Mouse (Mus musculus) spleen, postnatal 14 days (tissue): Measurements from ENCODE around the gene Xpr1.

ENCODE experiments used
- DNase-seq, 2 experiments: peaks; one replicate each; pipeline ENCODE4 v3.0.0; 2021 to 2022; ENCODE audit warnings: low spot score in 2 of 2

Gene Xpr1

DNA sequence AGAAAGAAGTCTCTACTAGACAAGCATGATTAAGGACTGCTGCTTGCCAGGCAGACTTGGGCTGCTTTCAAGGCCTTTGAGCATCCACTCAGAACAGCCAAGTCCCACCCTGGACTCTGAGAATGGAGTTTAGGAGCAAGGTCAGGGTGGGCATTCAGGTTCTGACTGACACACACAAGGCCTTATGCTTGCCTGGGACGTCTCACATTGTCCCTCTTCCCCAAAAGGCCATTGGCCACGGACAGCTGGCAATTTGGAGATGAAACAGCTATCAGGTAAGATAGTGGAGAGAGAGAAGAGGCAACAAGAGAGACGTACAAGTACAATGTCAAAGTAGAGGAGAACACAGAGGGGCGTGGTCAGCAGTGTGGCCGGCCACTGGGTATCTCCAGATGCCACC lies 165.6 kb downstream of the Xpr1 start:
- peak in 1 of 2 experiments; percentile 1 for DNase-seq

DNA sequence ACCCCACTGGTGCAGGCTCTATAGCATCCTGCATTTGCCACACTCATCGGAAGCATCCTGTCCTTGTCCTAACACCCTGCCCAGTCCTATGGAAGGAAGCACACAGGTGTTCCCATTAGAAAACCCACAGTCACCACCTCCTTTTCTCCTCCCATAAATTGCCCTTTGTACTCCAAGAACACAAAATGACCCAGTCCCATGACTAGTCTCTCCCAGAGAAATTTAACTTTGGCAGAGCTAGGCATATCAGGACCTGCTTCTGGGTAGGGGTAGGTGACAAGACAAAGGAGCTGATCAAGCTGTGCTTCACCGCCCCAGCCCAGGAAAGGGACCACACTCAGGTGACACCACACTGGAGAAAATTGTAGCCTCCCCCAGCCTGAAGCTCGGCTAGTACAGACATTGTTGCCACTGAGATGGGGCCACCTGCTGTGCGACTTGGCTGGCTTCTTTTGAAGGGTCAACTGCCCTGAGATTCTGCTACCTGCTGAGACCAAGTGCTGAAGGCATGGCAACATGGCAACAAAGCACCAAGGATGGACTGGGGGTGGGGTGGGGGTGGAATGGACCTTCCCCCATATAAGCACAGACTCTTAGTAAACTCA lies 166.6 kb downstream of the Xpr1 start:
- DNase-seq: no peak

DNA sequence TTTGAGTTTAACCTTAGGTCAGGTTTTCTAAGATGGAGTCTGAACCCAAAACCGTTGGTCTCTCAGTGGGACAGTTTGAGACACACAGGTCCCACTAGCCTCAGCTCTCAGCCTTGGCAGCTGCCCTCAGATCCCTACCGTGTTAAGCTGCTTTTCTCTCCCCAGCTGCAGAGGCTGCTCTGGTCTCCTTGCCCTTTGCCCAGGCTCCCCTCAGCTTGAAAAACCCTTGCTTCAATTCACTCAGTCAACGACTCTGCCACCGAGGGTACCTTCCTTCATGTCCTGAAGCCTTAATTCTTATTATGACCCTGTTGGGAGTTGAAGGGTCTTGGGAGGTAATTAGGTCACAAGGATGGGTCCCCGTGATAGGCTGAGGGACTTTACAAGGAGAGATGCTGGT lies 167.3 kb downstream of the Xpr1 start:
- DNase-seq: no peak

DNA sequence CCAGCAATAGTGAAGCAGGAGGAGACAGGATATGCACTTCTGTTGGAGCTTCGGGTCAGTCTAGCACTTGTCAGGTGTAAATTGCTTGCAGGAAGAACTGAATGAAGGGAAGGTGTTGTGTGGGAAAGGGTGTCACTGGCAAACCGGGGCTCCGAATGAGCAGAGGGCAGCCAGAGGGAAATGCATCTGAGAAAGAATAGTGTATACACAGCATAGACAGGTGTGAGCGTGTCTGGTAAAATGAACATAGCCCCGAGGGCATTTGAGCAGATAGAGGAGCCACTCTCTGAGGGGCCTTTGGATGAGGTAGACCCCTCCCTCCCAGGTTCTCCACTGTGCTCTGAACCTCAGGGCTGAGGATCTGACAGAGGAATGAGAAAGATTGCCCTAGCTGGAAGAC lies 169.2 kb downstream of the Xpr1 start:
- DNase-seq: peak in 1 of 2 experiments; percentile 1

DNA sequence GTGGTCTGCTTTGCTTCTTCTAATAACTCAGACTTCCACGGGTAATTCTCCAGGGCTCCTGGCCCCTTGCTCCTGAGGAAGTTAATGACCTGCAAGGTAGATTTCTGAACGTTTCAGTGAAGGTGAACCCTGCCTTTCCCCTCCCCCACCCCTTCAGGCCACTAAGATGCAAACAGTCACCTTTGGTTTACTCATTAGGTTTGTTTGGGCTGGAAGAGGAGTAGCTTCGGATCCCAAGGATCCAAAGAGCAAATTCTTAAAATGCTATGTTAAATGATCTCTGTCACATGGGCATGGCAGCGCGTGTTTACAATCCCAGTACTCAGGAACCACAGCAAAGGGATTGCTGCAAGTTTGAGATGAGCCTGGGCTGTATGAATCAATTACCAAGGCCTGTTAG lies 169.8 kb downstream of the Xpr1 start:
- no peak for DNase-seq

DNA sequence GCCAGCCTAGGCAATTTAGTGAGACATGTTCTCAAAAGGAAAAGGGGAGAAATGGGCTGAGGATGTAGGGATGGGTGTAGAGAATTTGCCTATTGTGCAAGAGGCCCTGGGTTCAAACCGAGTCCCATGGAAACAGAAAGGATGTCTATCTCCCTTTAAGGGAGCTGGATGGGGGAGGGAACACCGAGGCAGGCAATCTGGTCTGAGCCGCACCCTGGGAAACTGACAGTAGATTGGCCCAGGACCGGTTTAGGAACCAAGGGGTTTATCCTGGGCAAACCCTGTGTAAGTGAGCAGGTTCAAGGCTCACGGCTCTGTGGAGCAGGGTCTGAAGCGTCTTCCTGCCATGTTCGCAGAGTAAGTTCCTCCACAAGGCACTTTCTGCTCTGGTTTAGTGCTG lies 171.7 kb downstream of the Xpr1 start:
- no peak for DNase-seq

DNA sequence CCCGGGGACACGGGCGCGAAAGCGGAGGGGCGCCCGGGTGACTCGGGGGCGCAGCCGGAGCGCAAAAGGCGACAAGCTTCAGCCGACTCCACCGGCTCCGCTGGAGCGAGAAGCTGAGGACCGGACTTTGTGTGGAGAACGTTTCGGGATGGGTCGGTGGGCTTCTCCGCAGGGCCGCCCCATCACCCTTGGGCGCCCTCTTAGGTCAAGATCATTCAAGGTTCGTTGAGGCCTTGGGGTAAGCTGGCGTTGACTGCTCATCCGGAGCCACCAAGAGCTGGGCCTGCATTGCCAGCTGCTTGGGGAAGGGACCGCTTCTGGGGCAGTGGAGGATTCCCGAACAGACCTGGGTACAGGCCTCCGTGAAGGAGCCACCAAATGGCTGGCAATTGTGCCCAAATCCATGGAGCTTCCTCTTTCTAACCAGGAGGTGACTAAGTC lies 172.4 kb downstream of the Xpr1 start:
- DNase-seq: peak in 1 of 2 experiments; percentile 6

DNA sequence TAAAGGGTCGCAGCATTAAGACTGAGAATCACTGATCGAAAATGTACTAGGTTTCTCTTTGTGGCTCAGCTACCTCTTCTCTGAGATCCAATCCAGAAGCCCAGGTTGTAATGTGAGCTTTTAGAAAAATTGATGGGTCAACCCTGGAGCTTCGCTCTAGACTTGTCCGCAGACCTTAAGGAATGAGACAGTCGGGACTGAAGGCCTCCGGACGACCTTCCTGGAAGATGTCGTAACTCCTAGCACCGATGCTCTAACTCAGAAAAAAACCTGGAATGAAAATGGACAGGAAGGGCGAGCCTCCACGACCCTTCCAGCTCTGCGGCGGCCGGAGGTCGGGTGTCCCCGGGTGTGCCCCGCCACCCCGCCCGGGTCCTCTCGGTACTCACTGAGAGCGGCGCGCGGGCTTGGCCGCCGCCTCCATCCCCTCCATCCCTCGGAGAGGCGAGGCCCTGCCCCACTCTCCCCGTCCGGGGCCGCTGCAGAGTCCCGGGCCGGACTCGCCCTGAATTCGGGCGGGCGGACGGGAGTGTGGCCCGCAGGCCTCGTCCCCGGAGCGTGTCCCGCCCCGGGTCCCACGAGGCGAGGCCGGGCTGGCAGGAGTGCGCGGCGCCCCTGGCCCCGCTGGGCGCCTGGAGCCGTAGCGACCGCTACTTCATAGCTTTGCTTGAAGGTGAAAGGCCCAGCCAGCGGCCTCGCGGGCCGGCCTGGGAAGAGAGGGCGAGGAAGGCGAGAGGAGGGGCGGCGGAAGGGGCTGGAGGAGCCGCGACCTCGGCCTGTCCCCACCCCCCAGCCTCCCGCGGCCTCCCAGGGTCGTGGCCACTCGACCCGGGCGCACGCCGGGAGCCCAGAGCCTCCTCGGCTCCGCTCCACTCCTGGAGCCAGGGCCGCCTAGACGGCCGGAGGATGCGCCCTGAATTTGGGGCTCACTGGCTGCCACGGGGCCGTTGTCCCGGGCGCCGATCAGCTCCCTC lies 173.1 kb downstream of the Xpr1 start, which contains the start of gene BC034090:
Gene BC034090 (minus strand): TSS at position 648 of the 974 bp plus-strand sequence.
- DNase-seq: peak in 1 of 2 experiments; percentile 6

DNA sequence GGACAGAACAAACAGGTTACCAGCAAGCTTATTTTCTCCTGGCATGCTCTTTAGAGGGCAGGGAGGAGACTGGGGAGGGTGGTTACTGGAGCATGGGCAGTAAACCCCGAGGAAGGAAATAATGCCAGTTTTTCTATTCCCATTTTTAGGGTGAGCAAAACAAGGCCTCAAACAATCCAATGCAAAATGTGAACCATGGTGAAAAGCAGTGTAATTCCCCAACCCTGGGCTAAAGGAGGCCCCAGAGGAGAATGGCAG lies 174.8 kb downstream of the Xpr1 start:
- no peak for DNase-seq

DNA sequence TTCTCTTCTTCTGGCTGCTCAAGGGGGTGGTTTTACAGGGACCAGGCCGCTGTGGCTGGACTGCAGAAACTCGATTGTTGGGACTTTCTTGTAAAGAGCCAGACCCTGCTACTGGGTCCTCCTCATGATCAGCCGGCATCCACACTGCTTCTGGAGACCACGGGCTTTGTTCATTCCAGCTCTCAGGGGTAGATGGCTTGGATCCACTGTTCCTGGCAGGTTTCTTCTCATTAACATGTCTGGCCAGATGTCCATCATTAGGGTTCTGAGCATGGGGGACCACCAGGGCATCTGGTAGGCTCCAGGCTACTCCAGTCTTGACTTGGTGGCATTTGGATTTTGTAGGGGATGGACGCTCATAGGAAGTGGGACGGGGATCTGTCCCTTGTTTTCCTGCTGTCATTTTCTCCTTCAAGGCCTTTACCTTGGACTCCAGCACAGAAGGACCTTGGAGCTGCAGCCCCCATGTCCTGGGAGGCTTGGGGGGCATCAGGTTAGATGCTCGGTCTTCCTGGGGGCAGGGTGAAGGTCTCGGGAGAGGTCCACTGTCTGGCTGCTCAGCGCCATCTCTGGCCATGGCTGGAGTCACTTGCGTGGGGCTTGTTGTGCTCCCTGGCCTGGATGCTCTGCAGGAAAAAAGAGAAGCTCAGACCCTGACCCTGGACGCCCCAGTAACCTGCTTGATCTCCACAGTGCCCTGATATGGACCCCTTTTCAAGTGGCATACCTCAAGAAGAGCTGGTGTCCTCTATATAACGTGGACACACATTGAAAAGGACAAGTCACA lies 175.3 kb downstream of the Xpr1 start:
- no peak for DNase-seq

DNA sequence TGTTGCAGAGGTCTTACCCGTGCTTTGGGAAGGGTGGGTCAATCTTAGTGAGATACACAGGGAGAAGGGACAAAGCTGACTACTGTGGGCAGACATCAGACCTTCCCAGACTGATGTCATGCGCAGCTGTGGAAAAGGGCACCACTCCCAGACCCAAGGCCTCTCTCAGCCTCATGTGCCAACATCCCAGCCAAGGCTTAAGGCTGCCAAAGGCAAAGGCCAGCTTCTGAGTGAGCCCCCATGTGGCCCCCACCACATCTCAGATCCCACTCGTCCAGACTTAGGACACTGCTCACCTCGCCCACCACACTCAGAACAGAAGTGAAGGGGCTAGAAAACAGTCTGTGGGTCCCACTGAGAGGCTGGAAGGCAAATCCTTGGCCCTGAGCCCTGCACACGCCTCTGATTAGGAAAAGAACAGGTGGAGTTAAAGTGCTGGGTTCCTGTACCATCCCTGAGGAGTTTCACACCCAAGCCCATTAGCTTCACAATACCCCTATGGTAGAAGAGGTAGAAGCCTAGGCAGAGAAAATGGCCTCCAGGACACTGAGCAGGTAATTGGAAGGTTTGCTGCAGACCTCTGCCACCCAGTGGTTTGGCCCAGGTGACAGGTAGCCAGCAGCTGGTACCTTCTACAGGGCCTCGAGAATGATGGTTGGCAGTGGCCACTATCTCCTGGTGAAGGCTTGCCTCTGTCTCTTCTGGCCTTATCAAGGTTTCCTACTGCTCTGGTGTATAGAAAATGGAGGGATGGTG lies 177.1 kb downstream of the Xpr1 start:
- DNase-seq: no peak

DNA sequence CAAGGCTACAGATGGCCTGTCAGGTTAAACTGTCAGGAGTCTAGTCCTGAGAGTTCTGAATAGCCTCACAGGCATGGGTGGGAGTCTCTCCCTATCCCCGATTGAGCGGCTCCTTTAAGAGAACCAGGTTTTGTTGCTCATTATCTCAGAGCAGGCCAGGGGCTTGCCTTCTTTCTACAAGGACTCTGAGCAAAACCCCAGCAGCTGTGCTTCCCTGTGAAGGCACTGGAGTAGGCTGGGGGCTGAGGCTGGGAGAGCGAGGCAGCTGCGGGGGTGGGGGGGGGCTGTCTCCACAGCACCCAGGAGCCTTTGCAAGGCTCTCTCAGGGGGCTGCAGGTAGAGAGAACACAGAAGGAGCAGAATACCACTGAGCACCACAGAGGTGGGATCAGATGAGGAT lies 178.0 kb downstream of the Xpr1 start:
- DNase-seq: no peak

DNA sequence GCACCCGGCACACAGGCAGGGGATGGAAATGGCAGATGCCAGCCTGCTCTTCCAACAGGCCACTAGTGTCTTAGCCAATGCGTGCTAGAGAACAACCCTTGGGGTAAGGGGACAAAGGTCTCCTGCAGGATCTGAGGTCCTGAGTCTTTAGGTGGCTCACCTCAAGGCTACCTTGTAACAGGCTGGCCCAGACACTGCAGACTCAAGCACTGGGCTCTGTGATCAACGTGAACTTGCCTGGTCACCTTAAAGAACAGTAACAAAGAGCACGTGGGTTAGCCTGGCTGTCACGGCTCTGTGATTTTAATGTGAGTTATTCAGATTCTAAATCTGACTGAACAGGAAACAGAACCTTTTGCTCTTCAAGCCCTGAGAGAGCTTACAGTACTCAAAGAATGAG lies 179.1 kb downstream of the Xpr1 start:
- DNase-seq: no peak

DNA sequence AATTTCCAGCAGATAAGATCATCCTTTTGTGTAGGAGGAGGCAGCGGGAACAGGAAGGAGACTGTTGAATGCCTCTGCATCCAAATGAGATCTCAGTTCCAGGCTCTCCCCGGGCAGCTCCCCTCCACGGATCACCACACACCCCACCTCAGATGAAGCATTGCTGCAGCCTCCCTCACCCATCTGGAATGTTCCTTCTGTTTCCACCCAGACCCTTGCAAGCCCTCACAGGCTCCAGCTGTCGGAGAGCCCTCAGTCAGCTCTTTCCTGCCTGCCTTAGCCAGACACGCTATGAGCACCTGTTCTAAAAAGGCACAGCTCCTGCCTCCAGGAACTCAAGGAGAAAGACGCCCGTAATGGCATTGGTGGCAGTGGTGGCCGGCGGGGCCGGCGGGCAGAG lies 179.8 kb downstream of the Xpr1 start:
- no peak for DNase-seq

DNA sequence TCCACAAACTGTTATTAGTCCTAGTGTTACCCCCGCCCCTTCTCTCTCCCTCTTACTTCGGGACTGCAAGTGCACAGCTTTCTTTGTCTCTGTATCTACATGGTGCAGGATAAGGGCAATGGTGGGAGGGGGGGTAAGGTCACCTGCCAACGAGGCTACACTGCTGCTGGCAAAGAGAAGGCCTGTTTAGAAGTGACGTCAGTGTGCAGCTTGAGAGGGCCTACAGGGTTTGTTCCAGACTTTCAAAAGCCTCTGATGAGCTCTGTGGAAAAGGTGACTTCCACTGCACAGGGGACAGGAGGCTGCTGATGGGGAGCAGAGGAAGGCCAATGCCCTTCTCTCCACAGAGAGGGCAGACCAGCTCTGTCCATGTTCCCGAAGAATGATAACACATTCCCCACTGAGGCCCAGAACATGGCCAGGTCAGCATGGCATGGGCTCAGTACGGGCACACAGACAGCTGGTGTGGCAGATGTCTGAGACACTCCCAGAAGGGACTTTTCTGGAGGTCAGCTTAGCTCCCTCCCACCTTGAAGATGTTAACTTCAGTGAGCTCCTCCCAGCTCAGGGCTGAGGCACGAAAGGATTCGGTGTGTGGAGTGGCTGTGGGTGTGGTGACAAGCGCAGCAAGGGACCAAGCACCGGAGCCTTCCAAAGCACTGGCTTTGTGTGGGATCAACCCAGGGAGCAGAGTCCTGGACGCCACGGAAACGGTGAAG lies 180.8 kb downstream of the Xpr1 start:
- no peak for DNase-seq

DNA sequence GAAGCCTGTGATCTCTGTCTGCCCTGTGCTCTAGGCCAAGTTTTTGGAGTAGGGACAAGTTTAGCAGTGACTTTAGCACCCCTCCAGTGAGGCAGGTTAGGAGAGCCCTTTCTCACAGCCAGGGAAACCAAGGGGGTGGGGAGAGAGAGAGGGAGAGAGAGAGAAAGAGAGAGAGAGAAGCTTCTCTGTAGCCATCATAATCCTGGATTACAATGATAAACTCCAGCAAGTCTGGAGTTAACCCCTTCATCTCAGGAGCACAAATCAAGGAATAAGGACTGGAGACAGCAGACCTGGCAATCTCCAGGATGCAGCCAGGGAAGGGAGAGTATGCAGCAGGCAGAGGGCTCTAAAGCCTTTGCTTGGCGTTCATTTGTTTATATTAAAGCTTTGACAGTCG lies 181.6 kb downstream of the Xpr1 start:
- DNase-seq: no peak

DNA sequence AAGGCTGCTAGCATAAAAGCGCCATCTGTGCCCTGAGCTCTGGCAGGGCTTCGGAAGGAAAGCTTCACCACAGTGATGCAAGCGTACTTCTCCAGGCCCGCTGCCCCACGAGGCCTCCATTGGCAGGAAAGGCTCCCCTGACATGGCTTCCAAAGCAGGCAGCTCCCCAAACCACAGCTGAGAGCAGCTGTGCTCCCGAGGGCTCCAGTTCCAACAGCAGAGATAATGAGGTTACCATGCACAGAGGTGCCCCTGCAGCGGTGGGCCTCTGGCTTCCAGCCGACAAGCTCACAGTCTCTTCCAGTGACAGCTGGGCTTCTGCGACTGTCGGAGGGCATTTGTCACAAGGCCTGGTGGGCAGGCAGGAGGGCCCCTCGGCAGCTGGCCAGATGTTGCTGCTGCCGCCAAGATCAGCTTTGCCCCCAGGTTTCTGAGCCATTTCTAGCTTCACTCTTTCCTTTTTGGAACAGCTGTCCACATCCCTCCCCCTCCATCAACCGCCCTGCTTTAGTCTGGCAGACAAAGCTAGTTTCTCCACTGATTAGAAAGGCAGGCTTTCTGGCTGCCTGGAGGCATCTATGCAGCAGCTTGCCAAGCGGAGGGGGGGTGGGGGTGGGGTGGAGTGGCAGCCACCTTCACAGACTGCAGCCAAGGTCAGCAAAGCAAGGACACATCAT lies 183.1 kb downstream of the Xpr1 start:
- no peak for DNase-seq

DNA sequence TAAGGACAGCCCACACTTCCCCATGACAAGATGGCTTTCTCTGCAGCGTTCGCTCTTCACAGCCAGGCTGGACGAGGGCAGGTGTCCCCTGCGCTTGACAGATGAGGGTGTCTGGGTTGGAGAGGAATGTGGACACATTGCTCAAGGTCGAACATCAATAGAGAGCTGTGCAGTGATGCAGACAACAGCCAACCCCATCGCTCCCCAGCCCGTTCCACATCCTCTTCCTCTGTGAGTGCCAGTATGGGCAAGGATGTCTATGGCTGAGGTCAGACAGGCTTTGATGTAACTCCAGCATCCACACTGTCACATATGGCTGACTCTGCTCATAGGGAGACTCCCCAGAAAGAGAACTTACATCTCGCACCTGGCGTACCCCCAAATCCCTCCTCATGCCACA lies 183.8 kb downstream of the Xpr1 start:
- no peak for DNase-seq

DNA sequence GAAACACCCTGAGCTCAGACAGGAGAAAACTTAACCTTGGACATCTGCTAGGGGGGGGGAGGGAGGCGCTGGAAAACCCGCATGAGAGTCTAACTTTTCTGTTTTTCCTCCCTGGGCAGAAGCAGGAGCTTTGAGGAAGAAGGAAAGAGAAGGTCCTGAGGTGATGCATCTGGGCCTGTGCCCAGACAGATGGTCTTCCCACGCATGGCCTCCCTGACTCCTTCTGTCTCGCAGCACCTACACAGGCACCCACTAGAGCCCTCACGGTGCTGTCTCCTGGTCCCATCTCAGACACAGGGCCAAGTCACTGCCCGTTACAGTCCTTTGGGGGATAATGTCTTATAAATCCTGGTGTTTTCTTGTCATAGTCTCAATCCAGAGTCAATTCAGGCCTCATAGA lies 184.4 kb downstream of the Xpr1 start:
- no peak for DNase-seq

DNA sequence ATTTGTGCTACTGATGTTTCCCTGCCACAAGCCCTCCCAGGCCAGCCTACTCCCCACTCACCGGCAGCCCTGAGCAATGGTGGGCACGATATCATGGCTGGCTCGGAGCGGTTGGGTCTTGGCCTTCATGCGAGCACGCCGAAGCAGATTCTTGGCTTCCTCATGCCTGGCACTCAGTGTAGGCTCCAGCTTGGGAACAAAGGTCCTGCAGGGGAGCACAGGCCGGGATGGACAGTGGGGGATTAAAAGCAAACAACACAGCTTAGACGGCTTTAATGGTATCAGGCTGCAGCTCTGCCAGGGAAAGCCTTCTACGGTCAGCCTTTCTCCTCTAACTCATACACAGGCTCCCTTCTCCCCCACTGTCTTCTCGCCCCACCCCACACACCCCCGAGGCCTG lies 184.8 kb downstream of the Xpr1 start:
- DNase-seq: no peak
